Mouse (Mus musculus) neutrophil, adult 83 days (primary cell): Measurements from ENCODE around the gene Scgb2a2. TPM values are rescaled to one million over a fixed set of nuclear protein-coding genes. Genes with fewer than 3 reads are reported as not detected.

Experiments
- total RNA-seq, 2 experiments: library from RNA; stranded (reverse); gene quantifications; one replicate each; pipeline ENCODE4 v1.2.4; 2023

Scgb2a2 gene
- not detected for total RNA-seq

DNA sequence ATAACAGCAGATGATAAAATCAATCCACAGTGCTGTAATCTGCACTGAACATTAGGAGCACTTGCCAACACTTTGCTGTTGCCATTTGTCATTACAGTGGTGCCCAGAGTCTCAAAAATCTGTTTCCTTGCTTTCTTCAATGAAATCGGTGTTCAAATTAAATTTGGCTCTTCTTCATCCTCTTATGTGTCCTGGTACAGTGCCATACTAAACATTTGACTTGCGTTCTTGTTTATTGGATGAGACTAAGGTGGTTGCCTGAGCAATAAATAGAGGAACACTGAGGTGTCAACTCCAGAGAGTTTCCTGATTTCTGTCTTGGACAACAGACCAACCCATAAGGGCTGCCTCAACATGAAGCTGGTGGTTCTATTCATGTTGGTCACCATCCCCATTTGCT is at the start of gene Scgb2a2:
Gene Scgb2a2 (plus strand): TSS at position 301 of the 400 bp plus-strand sequence.

DNA sequence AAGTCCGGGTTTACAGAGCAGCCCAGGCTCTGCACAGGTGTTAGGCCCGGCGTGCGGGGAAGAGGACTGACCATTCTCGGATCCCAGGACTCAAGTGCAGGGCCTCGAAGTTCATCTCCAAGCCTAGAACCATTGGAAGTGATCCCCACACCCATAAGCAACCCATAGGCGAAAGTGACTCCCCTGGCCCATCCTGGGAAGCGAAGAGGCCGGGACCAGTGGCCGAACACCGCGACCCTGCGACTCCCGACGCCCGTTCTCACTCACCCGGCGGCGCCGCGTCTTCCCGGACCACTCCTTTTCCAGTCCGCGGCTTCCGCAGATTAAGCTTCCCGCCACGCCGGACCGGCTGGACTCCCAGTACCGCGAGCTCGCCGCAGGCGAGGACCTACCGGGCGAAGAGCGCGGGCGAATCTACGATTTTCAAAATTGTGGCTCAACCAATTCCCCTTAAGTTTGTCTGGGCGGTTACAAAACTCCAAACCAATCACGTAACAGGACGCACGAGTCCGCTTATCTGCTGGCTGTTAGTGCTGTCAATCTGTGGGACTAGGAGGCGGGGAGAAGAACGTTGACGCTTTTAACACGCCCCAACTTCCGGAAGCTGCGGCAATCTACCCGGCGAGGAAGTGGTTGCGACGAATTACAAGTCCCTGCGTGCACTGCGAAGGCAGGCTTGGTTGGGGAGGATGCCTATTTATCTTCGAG is 51.9 kb downstream of the Scgb2a2 start, which contains the start of gene Incenp:
Gene Incenp (minus strand): TSS at position 480 of the 708 bp plus-strand sequence.

Other genes starting within 250 kb of the Scgb2a2 start
- gene Incenp, start 52.0 kb downstream of the Scgb2a2 start, total RNA-seq = 100 to 1,000 TPM; 192 to 193 TPM
- gene Fth1, start 133.0 kb downstream of the Scgb2a2 start, total RNA-seq = 1,000 to 10,000 TPM; 3,419 to 3,778 TPM
- not detected for gene Best1, start 154.1 kb downstream of the Scgb2a2 start, total RNA-seq
- gene Rab3il1, start 154.1 kb downstream of the Scgb2a2 start, total RNA-seq = 10 to 100 TPM in 1 of 2 experiments, 1 to 10 TPM in 1; 5.7 to 11.5 TPM
- 10 to 100 TPM in 1 of 2 experiments, 1 to 10 TPM in 1; 6.7 to 11.5 TPM for gene Fads3, start 194.0 kb downstream of the Scgb2a2 start, total RNA-seq